Mouse (Mus musculus) MEL (cell line): ENCODE measurements at regions not wholly inside any gene's neighbourhood (a gene's known extent, or its start where the extent isn't known, plus 50 kb on each side); places are given as distances from the start of the nearest gene placed in this dataset.

Experiments used
- DNase-seq: peaks from one replicate; pipeline ENCODE4 v3.0.0; 2011; ENCODE audit warnings: low read depth, low spot score
- H3K27ac ChIP-seq: 2 replicates; pipeline ENCODE4 v1.5.1; 2012; ENCODE audit warnings: low read depth, mild to moderate bottlenecking, control low read depth, low read length, moderate library complexity; ENCODE audit not compliant: control insufficient read depth
- H3K27me3 ChIP-seq, 2 experiments: fragments of 150-350 bp in 1 of 2; sonication (generic) in 1 of 2; 2 replicates each; pipeline ENCODE4 v1.6.1; 2012; ENCODE audit warnings: low read length in 2 of 2, mild to moderate bottlenecking in 2 of 2, improper control_type of control experiment in 1 of 2, moderate library complexity in 1 of 2; ENCODE audit not compliant: insufficient read depth in 2 of 2, control insufficient read depth in 1 of 2
- H3K36me3 ChIP-seq, 2 experiments: 2 replicates each; pipeline ENCODE4 v1.6.1; 2012 to 2014; ENCODE audit warnings: low read length in 2 of 2, improper control_type of control experiment in 1 of 2, inconsistent platforms in 1 of 2, mild to moderate bottlenecking in 1 of 2; ENCODE audit not compliant: insufficient read depth in 2 of 2, control insufficient read depth in 1 of 2
- H3K4me1 ChIP-seq, 2 experiments: fragments of 150-350 bp in 1 of 2; sonication (generic) in 1 of 2; 2 replicates each; pipeline ENCODE4 v1.6.1; 2012; ENCODE audit warnings: low read length in 2 of 2, improper control_type of control experiment in 1 of 2, mild to moderate bottlenecking in 1 of 2; ENCODE audit not compliant: insufficient read depth in 2 of 2, control insufficient read depth in 1 of 2
- H3K4me3 ChIP-seq, 2 experiments: fragments of 150-350 bp in 1 of 2; sonication (generic) in 1 of 2; 2 replicates each; pipeline ENCODE4 v1.5.1; 2012; ENCODE audit warnings: low read depth in 2 of 2, low read length in 2 of 2, mild to moderate bottlenecking in 2 of 2, moderate library complexity in 2 of 2, control low read depth in 1 of 2, improper control_type of control experiment in 1 of 2; ENCODE audit not compliant: control insufficient read depth in 1 of 2, insufficient read depth in 1 of 2
- H3K79me2 ChIP-seq: 2 replicates; pipeline ENCODE4 v1.6.1; 2012; ENCODE audit warnings: mild to moderate bottlenecking, low read length, moderate library complexity; ENCODE audit not compliant: control insufficient read depth, poor library complexity, insufficient read depth
- H3K9ac ChIP-seq: 2 replicates; pipeline ENCODE4 v1.6.1; 2012; ENCODE audit warnings: low read depth, mild to moderate bottlenecking, control low read depth, low read length, moderate library complexity; ENCODE audit not compliant: control insufficient read depth, poor library complexity, severe bottlenecking
- H3K9me3 ChIP-seq: fragments of 150-350 bp; sonication (generic); replicated peaks from 2 replicates; pipeline ENCODE4 v1.6.1; 2012; ENCODE audit warnings: mild to moderate bottlenecking, low read length, improper control_type of control experiment, moderate library complexity; ENCODE audit not compliant: insufficient read depth
- BHLHE40 ChIP-seq: IDR thresholded peaks from 2 replicates; pipeline ENCODE4 v1.6.1; 2012; ENCODE audit warnings: low read depth, mild to moderate bottlenecking, inconsistent platforms, low read length, improper control_type of control experiment, borderline replicate concordance
- CHD1 ChIP-seq: IDR thresholded peaks from 2 replicates; pipeline ENCODE4 v1.6.1; 2012; ENCODE audit warnings: low read depth, mild to moderate bottlenecking, inconsistent platforms, low read length, improper control_type of control experiment
- CTCF ChIP-seq, 3 experiments: IDR thresholded peaks in 2 of 3; conservative IDR thresholded peaks in 1 of 3; 2 replicates each; pipeline ENCODE4 v1.5.1; 2011 to 2012; ENCODE audit warnings: low read length in 3 of 3, low read depth in 2 of 3, mild to moderate bottlenecking in 2 of 3, improper control_type of control experiment in 1 of 3, inconsistent platforms in 1 of 3, mixed read lengths in 1 of 3, moderate library complexity in 1 of 3; ENCODE audit not compliant: control insufficient read depth in 1 of 3, insufficient read depth in 1 of 3, poor library complexity in 1 of 3, severe bottlenecking in 1 of 3
- ELF1 ChIP-seq: IDR thresholded peaks from 2 replicates; pipeline ENCODE4 v1.6.1; 2014; ENCODE audit warnings: low read depth, mild to moderate bottlenecking, inconsistent platforms, low read length, improper control_type of control experiment, moderate library complexity
- ETS1 ChIP-seq: IDR thresholded peaks from 2 replicates; pipeline ENCODE4 v1.6.1; 2012; ENCODE audit warnings: low read depth, mild to moderate bottlenecking, inconsistent platforms, low read length, improper control_type of control experiment, moderate library complexity
- GABPA ChIP-seq: IDR thresholded peaks from 2 replicates; pipeline ENCODE4 v1.6.1; 2012; ENCODE audit warnings: low read depth, mild to moderate bottlenecking, inconsistent platforms, low read length, improper control_type of control experiment, moderate library complexity
- GATA1 ChIP-seq: IDR thresholded peaks from 2 replicates; pipeline ENCODE4 v1.6.1; 2011; ENCODE audit warnings: low read depth, low read length, improper control_type of control experiment
- JUND ChIP-seq: IDR thresholded peaks from 2 replicates; pipeline ENCODE4 v1.6.1; 2011; ENCODE audit warnings: low read depth, mild to moderate bottlenecking, improper control_type of control experiment, low read length
- KAT2A ChIP-seq: conservative IDR thresholded peaks from 2 replicates; pipeline ENCODE4 v1.6.1; 2012; ENCODE audit warnings: low read depth, low read length, improper control_type of control experiment, inconsistent platforms
- MAZ ChIP-seq: IDR thresholded peaks from 2 replicates; pipeline ENCODE4 v1.6.1; 2012; ENCODE audit warnings: low read depth, mild to moderate bottlenecking, inconsistent platforms, low read length, improper control_type of control experiment
- MXI1 ChIP-seq: IDR thresholded peaks from 2 replicates; pipeline ENCODE4 v1.6.1; 2011; ENCODE audit warnings: mild to moderate bottlenecking, low read depth, low read length, improper control_type of control experiment
- NRF1 ChIP-seq: IDR thresholded peaks from 2 replicates; pipeline ENCODE4 v1.6.1; 2014; ENCODE audit warnings: low read depth, mild to moderate bottlenecking, inconsistent platforms, low read length, improper control_type of control experiment, moderate library complexity; ENCODE audit not compliant: poor library complexity, insufficient read depth, severe bottlenecking
- POLR2AphosphoS2 ChIP-seq: IDR thresholded peaks from 2 replicates; pipeline ENCODE4 v1.6.1; 2011; ENCODE audit warnings: low read length, improper control_type of control experiment
- POLR2AphosphoS5 ChIP-seq: IDR thresholded peaks from 2 replicates; pipeline ENCODE4 v1.6.1; 2012; ENCODE audit warnings: low read depth, borderline replicate concordance, mild to moderate bottlenecking, inconsistent platforms, low read length, moderate library complexity, mixed read lengths
- RAD21 ChIP-seq: IDR thresholded peaks from 2 replicates; pipeline ENCODE4 v1.6.1; 2011; ENCODE audit warnings: mild to moderate bottlenecking, low read depth, low read length, improper control_type of control experiment
- RCOR1 ChIP-seq: IDR thresholded peaks from 2 replicates; pipeline ENCODE4 v1.6.1; 2012; ENCODE audit warnings: low read depth, mild to moderate bottlenecking, inconsistent platforms, low read length, improper control_type of control experiment
- SMC3 ChIP-seq: IDR thresholded peaks from 2 replicates; pipeline ENCODE4 v1.6.1; 2011; ENCODE audit warnings: low read depth, low read length, improper control_type of control experiment
- TBP ChIP-seq: IDR thresholded peaks from 2 replicates; pipeline ENCODE4 v1.8.0; 2011; ENCODE audit warnings: low read depth, low read length, improper control_type of control experiment
- ZC3H11A ChIP-seq: IDR thresholded peaks from 2 replicates; pipeline ENCODE4 v1.6.1; 2012; ENCODE audit warnings: low read depth, mild to moderate bottlenecking, inconsistent platforms, low read length, improper control_type of control experiment
- ZMIZ1 ChIP-seq: IDR thresholded peaks from 2 replicates; pipeline ENCODE4 v1.6.1; 2012; ENCODE audit warnings: low read depth, mild to moderate bottlenecking, inconsistent platforms, low read length, improper control_type of control experiment, moderate library complexity

GRCm38 (mm10) chr8:49796741-49797140 is 953.0 kb upstream of the Tenm3 start:
- no peaks in the 10 kb centered on the region for H3K9me3 ChIP-seq
- no peak for DNase-seq
- no peaks in the 10 kb centered on the region for H3K27me3 ChIP-seq
- H3K36me3 ChIP-seq, result no peaks in the 10 kb centered on the region
- H3K4me3 ChIP-seq, result no peak overlapping the region
- TF ChIP-seq TBP (no peak), JUND (no peak), NRF1 (no peak), SMC3 (no peak), RCOR1 (no peak), CTCF (IDR thresholded peaks at IDR 0.05 in 2 of 3, conservative IDR thresholded peaks at IDR 0.05 in 1 of 3; ENCODE audit: control insufficient read depth in 1 of 3, insufficient read depth in 1 of 3, low read depth in 2 of 3, low read length in 3 of 3, poor library complexity in 1 of 3, severe bottlenecking in 1 of 3) (no peak), MAZ (no peak), ELF1 (no peak), GABPA (no peak), GATA1 (no peak), MXI1 (no peak), POLR2AphosphoS5 (no peak), ZMIZ1 (no peak), ZC3H11A (no peak), KAT2A (no peak), RAD21 (no peak)
- H3K4me1 ChIP-seq, result no peaks in the 10 kb centered on the region
- no peaks in the 10 kb centered on the region for H3K79me2 ChIP-seq
- H3K9ac ChIP-seq, result no peak overlapping the region
- no peak overlapping the region for H3K27ac ChIP-seq

GRCm38 (mm10) chr8:49794491-49794890 is 950.7 kb upstream of the Tenm3 start:
- DNase-seq, result no peak
- Histone ChIP-seq H3K9me3 (no peaks in the 10 kb centered on the region), H3K4me1 (no peaks in the 10 kb centered on the region), H3K9ac (no peak overlapping the region), H3K27me3 (no peaks in the 10 kb centered on the region), H3K27ac (no peak overlapping the region), H3K36me3 (no peaks in the 10 kb centered on the region), H3K4me3 (no peak overlapping the region), H3K79me2 (no peaks in the 10 kb centered on the region)
- no peak for TF ChIP-seq POLR2AphosphoS2

GRCm38 (mm10) chr8:49769829-49770228 is 926.1 kb upstream of the Tenm3 start:
- TF ChIP-seq CHD1 (no peak), RCOR1 (no peak), BHLHE40 (no peak), ETS1 (no peak)
- Histone ChIP-seq H3K27ac (no peak overlapping the region), H3K4me1 (no peaks in the 10 kb centered on the region), H3K27me3 (no peaks in the 10 kb centered on the region), H3K4me3 (no peak overlapping the region), H3K9me3 (no peaks in the 10 kb centered on the region), H3K36me3 (no peaks in the 10 kb centered on the region), H3K9ac (no peak overlapping the region), H3K79me2 (no peaks in the 10 kb centered on the region)
- no peak for DNase-seq
